Mouse (Mus musculus) right cerebral cortex, postnatal 25 days (tissue): ENCODE measurements around the gene Fbxo39.

Source experiments
- DNase-seq: peaks from one replicate; pipeline ENCODE4 v3.0.0; 2022

The Fbxo39 gene

DNA sequence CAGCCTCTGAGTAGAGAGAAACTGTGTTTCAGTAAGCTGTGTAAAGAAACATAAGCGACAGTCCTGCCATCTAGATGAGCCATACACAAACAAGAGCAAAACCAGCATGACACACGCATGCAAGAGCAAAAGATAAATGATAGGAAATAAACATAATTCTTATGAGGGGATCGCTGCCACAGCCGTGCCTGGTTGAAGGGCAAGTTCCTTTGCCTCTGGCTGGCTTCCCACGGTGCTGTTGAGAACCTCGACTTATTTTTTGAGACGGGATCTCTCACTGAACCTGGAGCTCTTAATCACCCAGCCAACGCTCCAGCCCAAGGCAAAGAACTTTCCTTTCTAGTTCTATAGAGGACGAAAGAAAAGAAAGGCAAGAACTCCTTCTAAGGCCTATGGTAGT is 51.9 kb downstream of the Fbxo39 start:
- no peak for DNase-seq

DNA sequence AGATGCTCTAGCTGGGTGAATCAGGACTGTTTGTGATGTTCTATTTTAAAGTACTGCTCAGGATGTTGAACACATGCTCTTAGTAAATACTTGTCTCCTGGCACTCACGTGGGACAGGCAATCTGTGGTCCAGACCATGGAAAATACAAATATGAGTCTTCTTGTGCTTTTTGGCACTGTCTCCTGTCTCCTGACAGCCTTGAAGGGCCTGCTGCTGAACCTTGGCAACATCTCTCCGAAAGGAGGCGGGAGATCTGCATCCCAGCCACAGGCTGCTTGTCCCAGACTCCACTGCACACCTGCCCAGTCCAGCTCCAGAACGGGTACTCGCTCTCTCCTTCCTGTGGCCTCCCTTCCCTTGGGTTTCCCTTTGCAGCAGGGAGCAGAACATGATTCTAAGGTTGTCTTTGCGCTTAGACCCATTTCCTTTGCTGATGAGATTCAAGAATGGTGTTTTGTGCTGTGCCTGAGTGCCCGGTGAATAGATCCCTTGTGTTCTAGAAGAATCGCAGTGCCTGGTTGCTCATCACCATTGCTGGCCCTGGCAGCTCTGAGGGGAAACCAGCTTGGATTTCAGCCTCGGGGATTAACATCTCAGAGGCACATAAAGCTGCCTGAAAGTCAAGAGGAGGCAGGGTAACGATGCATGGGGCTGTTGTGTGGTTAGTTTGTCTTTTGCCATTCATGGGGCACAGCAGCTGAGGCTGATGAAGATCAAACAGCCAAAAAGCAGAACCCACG is 53.9 kb downstream of the Fbxo39 start:
- no peak for DNase-seq
